ENCODE assay signal across 12 mouse cellular contexts in genomic region chr7:100906029-100906789, GRCm38 (mm10).
"Had no signal": no experiment of that assay in that cellular context is flagged by ENCODE, and none has a peak within 500 bp of the region (broad histone marks: within the 10 kb centered on the region; RNA-seq: fewer than 3 reads in every experiment).

No protein-coding gene starts in this region.

- H3K27me3 ChIP-seq: intestine, embryonic 15.5 days; liver, embryonic 13.5 days had no signal

- H3K4me2 ChIP-seq: intestine, embryonic 15.5 days; liver, embryonic 13.5 days; midbrain, embryonic 11.5 days had no signal

- H3K4me3 ChIP-seq: intestine, embryonic 15.5 days; layer of hippocampus, adult 2 months; left cerebral cortex, adult 2 months; liver, embryonic 13.5 days had no signal

- DNase-seq: kidney, adult 11 months; kidney, adult 8-10 months; kidney, postnatal 25 days; layer of hippocampus, adult 9-11 months; liver, embryonic 13.5 days; lung, postnatal 10 days; midbrain, embryonic 14.5 days; thymus, postnatal 25 days had no signal

- H3K27ac ChIP-seq: intestine, embryonic 15.5 days; layer of hippocampus, adult 2 months; left cerebral cortex, adult 2 months; liver, embryonic 13.5 days had no signal

- H3K9me3 ChIP-seq: intestine, embryonic 15.5 days; liver, embryonic 13.5 days had no signal

- H3K9ac ChIP-seq: intestine, embryonic 15.5 days; liver, embryonic 13.5 days had no signal

- H3K36me3 ChIP-seq: intestine, embryonic 15.5 days; liver, embryonic 13.5 days had no signal
